Mouse (Mus musculus) limb, embryonic 14.5 days (tissue): ENCODE measurements around the gene Cd2. TPM values are rescaled to one million over a fixed set of nuclear protein-coding genes. Genes with fewer than 3 reads are reported as not detected.

Experiments
- ATAC-seq: fragments of 200-750 bp; cut with Nextera tagmentation; 2 replicates; pipeline ENCODE4 v1.8.0; 2017; ENCODE audit warnings: low read depth, moderate number of reproducible peaks, moderate TSS enrichment; ENCODE audit not compliant: low FRiP score
- DNase-seq: peaks from one replicate; pipeline ENCODE4 v3.0.0-alpha.2; 2015; ENCODE audit warnings: low spot score
- H3K27ac ChIP-seq: fragments of 300-500 bp; sonication (generic); replicated peaks from 2 replicates; pipeline ENCODE4 v1.5.1; 2014; ENCODE audit warnings: low read depth, mild to moderate bottlenecking, low read length, moderate library complexity, mixed read lengths
- H3K27me3 ChIP-seq: fragments of 300-500 bp; sonication (generic); 2 replicates; pipeline ENCODE4 v1.6.1; 2014; ENCODE audit warnings: low read length, mixed read lengths; ENCODE audit not compliant: control insufficient read depth, insufficient read depth
- H3K36me3 ChIP-seq: fragments of 300-500 bp; sonication (generic); 2 replicates; pipeline ENCODE4 v1.6.1; 2014; ENCODE audit warnings: mild to moderate bottlenecking, low read length, moderate library complexity, mixed read lengths; ENCODE audit not compliant: control insufficient read depth, insufficient read depth
- H3K4me1 ChIP-seq: fragments of 300-500 bp; sonication (generic); 2 replicates; pipeline ENCODE4 v1.6.1; 2014; ENCODE audit warnings: antibody characterized with exemption, low read length, mixed read lengths; ENCODE audit not compliant: control insufficient read depth, insufficient read depth
- H3K4me2 ChIP-seq: fragments of 300-500 bp; sonication (generic); replicated peaks from 2 replicates; pipeline ENCODE4 v1.6.1; 2014; ENCODE audit warnings: low read depth, mild to moderate bottlenecking, low read length, moderate library complexity; ENCODE audit not compliant: severe bottlenecking
- H3K4me3 ChIP-seq: fragments of 300-500 bp; sonication (generic); replicated peaks from 2 replicates; pipeline ENCODE4 v1.5.1; 2014; ENCODE audit warnings: low read length
- H3K9ac ChIP-seq: fragments of 300-500 bp; sonication (generic); 2 replicates; pipeline ENCODE4 v1.6.1; 2014; ENCODE audit warnings: mild to moderate bottlenecking, low read depth, low read length, moderate library complexity; ENCODE audit not compliant: severe bottlenecking
- H3K9me3 ChIP-seq: fragments of 300-500 bp; sonication (generic); 2 replicates; pipeline ENCODE4 v1.6.1; 2016; ENCODE audit warnings: low read length; ENCODE audit not compliant: control insufficient read depth
- POLR2A ChIP-seq: fragments of 200-500 bp; IDR thresholded peaks from 2 replicates; pipeline ENCODE4 v1.8.0; 2012; ENCODE audit warnings: inconsistent platforms, mild to moderate bottlenecking, moderate library complexity, borderline replicate concordance; ENCODE audit not compliant: insufficient read depth, insufficient read length; ENCODE audit errors: extremely low read depth
- WGBS: fragments of 180-500 bp; shearing (Covaris S2); extraction: QIAGEN DNeasy Blood & Tissue Kit; methylation state at CpG from one replicate; pipeline ENCODE4 v1.1.7; 2014; 5-methylcytosine and 5-hydroxymethylcytosine counted together
- polyA plus RNA-seq, 2 experiments: library from polyadenylated mRNA; depleted of rRNA in 1 of 2; stranded (reverse) in 1 of 2; unstranded in 1 of 2; fragments of >200 nt; fragmentation: Nextera tagmentation in 1 of 2; extraction: Ambion mirVana in 1 of 2; gene quantifications; 2 replicates each; pipeline versions ENCODE4 v1.2.1 to v1.2.3; 2012 to 2014

Gene Cd2
- polyA plus RNA-seq, 2 experiments: not detected

DNA sequence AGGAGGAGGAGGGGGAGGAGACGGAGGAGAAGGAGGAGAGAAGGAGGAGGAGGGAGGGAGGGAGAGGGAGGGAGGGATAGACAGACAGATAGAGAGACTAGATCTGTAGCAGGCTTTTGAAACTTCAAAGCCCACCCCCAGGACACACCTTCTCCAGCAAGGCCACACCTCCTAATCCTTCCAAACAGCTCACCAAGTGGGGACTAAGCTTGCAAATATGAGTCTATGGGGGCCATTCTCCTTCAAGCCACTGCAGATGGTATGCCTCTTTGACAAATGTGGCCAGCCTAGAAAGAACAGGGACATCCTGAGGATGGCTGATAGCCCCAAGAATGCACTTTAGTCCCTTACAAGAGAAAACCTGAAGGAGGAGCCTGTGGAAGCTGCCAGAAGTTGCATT, 15.6 kb downstream of the Cd2 start:
- DNase-seq (no peak), ATAC-seq (no peak)
- 54% methylated on average over 1 of the region's 1 CpGs for WGBS
- Histone ChIP-seq H3K9me3 (no peaks in the 10 kb centered on the region), H3K4me2 (no peak overlapping the region), H3K36me3 (no peaks in the 10 kb centered on the region), H3K27ac (no peak overlapping the region), H3K9ac (no peak overlapping the region), H3K27me3 (no peaks in the 10 kb centered on the region), H3K4me1 (no peaks in the 10 kb centered on the region), H3K4me3 (no peak overlapping the region)
- no peak for TF ChIP-seq POLR2A

DNA sequence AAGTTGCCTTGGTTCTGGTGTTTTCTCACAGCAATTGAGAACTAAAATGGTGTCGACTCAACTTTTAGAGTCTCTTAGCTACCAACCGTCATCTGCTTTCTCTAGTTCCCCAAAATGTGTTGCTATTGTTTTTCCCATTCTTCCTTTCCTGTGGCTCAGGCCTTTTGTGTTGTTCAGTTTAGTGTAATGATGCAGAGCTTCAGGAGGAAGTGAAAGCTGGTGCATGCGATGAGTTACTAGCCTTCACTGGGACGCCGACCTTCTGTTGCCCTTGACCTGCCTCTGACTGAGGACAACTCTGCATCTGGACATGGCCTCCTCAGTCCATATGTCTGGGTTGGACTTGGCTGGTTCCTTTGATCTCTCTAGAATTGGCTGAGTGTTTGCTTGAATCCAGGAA, 16.9 kb downstream of the Cd2 start:
- no peaks in the 10 kb centered on the region for H3K4me1 ChIP-seq
- ATAC-seq: no peak

DNA sequence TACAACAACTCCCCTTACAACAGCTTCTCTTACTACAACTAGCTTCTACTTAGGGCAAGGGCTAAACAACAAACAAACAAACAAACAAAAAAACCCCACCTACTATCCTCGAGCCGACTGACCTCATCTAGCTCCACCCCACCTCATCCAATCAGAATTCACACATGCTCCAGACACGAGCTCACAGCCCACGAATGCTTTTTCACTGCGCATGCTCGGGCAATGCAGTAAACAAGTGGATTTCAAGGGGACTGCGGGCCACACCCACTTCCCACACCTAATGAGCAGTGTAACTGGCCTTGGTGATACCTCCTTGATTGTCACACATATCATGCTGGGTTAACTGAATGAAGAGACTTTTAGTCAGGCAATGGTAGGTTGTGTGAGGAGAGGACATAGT, 19.4 kb downstream of the Cd2 start:
- DNase-seq (no peak), ATAC-seq (no peak)
- no peak overlapping the region for H3K9ac ChIP-seq
- WGBS: 87% methylated on average over 7 of the region's 7 CpGs
- TF ChIP-seq POLR2A: no peak
- H3K9me3 ChIP-seq: no peaks in the 10 kb centered on the region
- no peak overlapping the region for H3K4me2 ChIP-seq
- no peaks in the 10 kb centered on the region for H3K36me3 ChIP-seq
- no peaks in the 10 kb centered on the region for H3K4me1 ChIP-seq
- H3K27ac ChIP-seq: no peak overlapping the region
- no peaks in the 10 kb centered on the region for H3K27me3 ChIP-seq
- H3K4me3 ChIP-seq: no peak overlapping the region

More for the DNA sequence above, 16.9 kb downstream of the Cd2 start:
- Histone ChIP-seq H3K4me2 (no peak overlapping the region), H3K36me3 (no peaks in the 10 kb centered on the region), H3K9me3 (no peaks in the 10 kb centered on the region), H3K27ac (no peak overlapping the region), H3K27me3 (no peaks in the 10 kb centered on the region), H3K9ac (no peak overlapping the region), H3K4me3 (no peak overlapping the region)
- WGBS: 92% methylated on average over 5 of the region's 5 CpGs
- no peak for DNase-seq
- no peak for TF ChIP-seq POLR2A

DNA sequence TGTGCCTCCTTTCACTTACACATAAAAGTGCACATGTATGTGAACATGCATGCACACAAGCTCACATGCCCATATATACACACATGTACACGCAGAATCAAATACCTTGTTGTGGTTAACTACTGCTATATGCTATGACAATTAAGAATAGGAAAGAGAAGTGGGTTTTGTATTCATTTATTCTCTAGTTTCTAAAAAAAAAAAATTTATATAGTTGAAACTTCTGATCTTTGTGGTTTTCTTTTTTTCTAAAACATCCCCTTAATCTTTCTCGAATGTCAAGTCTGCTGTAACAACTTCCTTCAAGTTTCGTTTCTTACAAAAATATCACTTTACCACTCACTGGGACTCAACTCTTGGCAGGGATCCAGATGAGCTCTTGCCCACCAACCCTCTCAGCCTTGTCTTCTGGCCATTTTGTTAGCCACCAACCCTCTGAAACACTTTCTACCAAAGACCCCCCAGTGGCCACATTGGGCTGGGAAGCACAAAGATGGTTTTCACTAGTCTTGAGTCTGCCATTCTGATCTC, 22.1 kb downstream of the Cd2 start:
- no peak for TF ChIP-seq POLR2A
- no peak for DNase-seq

DNA sequence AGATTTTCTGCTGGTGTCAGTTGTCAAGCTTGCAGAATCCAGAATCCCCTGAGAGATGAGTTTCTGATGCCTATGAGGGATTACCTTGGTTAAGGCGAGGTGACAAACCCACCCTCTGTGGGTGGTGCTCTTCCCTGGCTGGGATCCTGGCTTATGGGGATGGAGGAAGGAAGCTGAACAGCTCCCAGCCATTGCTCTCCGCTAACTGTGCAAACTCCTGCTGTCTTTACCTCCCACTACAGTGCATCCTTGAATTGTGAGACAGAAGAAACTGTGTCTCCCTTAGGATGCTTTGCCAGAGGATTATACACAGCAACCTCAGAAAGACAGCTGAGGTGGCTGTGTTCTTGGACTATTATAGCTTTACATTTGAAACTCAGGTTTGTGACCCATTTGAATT, 28.8 kb downstream of the Cd2 start:
- no peaks in the 10 kb centered on the region for H3K4me1 ChIP-seq
- no peaks in the 10 kb centered on the region for H3K36me3 ChIP-seq
- no peaks in the 10 kb centered on the region for H3K27me3 ChIP-seq
- no peak overlapping the region for H3K4me2 ChIP-seq
- no peak overlapping the region for H3K9ac ChIP-seq
- no peak for ATAC-seq
- DNase-seq: no peak
- TF ChIP-seq POLR2A: no peak
- H3K4me3 ChIP-seq: no peak overlapping the region
- H3K27ac ChIP-seq: no peak overlapping the region
- H3K9me3 ChIP-seq: no peaks in the 10 kb centered on the region
- 58% methylated on average over 2 of the region's 2 CpGs for WGBS

More for the DNA sequence above, 22.1 kb downstream of the Cd2 start:
- H3K27ac ChIP-seq: no peak overlapping the region
- H3K4me3 ChIP-seq: no peak overlapping the region
- no peaks in the 10 kb centered on the region for H3K36me3 ChIP-seq
- no peaks in the 10 kb centered on the region for H3K9me3 ChIP-seq
- H3K4me2 ChIP-seq: no peak overlapping the region
- no peak overlapping the region for H3K9ac ChIP-seq
- H3K27me3 ChIP-seq: no peaks in the 10 kb centered on the region
- no peaks in the 10 kb centered on the region for H3K4me1 ChIP-seq
- no peak for ATAC-seq
- 59% methylated on average over 3 of the region's 3 CpGs for WGBS

DNA sequence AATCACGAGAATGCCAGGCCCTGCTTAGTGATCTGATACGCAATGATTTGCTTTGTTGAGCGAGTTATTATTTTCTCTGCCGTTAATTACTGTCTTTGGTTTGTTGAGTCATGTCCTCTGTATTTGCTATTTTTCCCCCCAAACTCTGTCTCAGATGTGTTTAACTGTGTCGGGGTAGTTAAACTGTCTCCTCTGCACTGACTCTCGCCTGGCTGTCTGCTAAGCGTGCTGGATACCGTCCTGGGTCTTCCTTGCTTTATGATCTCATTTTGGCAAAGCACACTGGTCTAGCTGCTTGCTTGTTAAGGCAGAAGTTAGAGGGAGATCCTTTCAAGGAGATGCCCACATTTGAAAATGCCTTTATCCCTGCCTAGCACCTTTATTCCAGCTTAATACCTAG, 31.6 kb downstream of the Cd2 start:
- DNase-seq (no peak), ATAC-seq (no peak)
- H3K9ac ChIP-seq: no peak overlapping the region
- H3K27ac ChIP-seq: no peak overlapping the region
- H3K4me3 ChIP-seq: no peak overlapping the region
- no peaks in the 10 kb centered on the region for H3K27me3 ChIP-seq
- no peaks in the 10 kb centered on the region for H3K4me1 ChIP-seq
- no peak for TF ChIP-seq POLR2A
- no peaks in the 10 kb centered on the region for H3K36me3 ChIP-seq
- 69% methylated on average over 8 of the region's 8 CpGs for WGBS
- H3K4me2 ChIP-seq: no peak overlapping the region
- H3K9me3 ChIP-seq: no peaks in the 10 kb centered on the region
